Mouse (Mus musculus) heart, adult 2 months (tissue): ENCODE data around the gene Higd1a.

Source experiments
- CTCF ChIP-seq: fragments of 200-600 bp; IDR thresholded peaks from 2 replicates; pipeline ENCODE4 v1.8.1; 2022; ENCODE audit warnings: antibody characterized with exemption, mild to moderate bottlenecking, moderate library complexity
- POLR2A ChIP-seq: fragments of 200-500 bp; IDR thresholded peaks from 2 replicates; pipeline ENCODE4 v1.6.1; 2011; ENCODE audit warnings: mild to moderate bottlenecking, low read depth, low read length, control low read depth; ENCODE audit not compliant: insufficient read depth

DNA sequence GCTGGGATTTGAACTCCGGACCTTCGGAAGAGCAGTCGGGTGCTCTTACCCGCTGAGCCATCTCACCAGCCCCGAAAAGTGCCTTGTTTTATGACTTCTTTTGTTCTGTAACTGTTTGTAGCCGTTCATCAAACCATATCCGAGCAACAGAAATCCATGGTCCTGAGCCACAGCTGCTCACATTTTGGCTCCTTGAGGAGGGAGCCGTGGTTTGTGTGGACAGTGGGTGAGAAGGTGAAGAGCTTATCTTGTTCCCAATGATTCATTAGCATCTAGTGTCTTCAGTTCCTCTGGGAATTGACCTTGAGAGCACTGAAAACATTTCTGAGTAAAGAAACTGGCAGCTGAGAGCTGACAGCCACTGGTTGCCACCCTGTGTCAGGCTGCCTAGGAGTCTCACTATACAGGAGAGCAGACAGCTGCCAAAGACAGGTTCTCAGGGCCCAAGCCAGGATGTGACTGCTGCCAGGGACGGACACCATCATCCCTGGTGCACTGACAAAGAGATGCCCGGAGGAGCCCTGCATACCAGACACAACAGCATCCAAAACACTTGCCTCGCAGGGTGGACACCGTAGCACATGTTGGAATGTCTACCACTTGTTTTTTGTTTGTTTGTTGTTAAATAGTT, 34.0 kb upstream of the Higd1a start:
- no peak for TF ChIP-seq CTCF
- TF ChIP-seq POLR2A, result no peak
